Comparison of ENCODE assay signal across 18 mouse cellular contexts in the genomic region with DNA sequence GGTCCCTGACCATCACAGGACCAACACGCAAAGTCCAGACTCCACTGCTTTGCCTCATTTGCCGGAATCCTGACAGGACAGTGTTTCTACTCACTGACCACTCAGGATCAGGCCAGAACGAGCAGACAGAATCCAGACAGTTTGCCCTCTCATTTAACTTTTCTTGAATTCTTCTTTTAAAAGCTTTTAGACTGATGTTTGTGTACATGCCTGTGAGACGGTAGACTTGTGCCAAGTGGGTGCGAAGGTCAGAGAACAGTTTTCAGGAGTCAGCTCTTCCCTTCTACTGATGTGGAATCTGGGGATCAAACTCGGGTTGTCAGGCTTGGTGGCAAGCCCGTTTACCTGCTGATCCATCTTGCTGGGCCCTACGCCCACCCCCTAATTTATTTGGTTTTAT. TPM values are rescaled to one million over a fixed set of nuclear protein-coding genes. Genes with fewer than 3 reads are reported as not detected.
A peak's percentile ranks its signal among the peaks of the same experiment; 100 is the strongest.
DNase-seq lines count a peak whose midpoint lies in the region; ATAC-seq lines count a peak whose summit lies in the region.
"Had no signal": no experiment of that assay in that cellular context is flagged by ENCODE, and none has a peak within 500 bp of the region (broad histone marks: within the 10 kb centered on the region; RNA-seq: fewer than 3 reads in every experiment).

No protein-coding gene starts in this region.

- H3K27me3 ChIP-seq in kidney, embryonic 14.5 days (ENCODE audit: control insufficient read depth, insufficient read depth, low read length) = no peaks in the 10 kb centered on the region
- H3K27me3 ChIP-seq: embryonic facial prominence, embryonic 13.5 days; forebrain, embryonic 12.5 days; heart, embryonic 13.5 days; hindbrain, embryonic 15.5 days had no signal

- peak; percentile 36 for DNase-seq in kidney, adult 18-20 months
- peak; percentile 14 for DNase-seq in adipocyte (ENCODE audit: low spot score)
- DNase-seq in kidney, adult 9 months = peak; percentile 53
- peak; percentile 55 to 57 for DNase-seq in kidney, postnatal 36 days
- DNase-seq in right cerebral cortex, postnatal 10 days (ENCODE audit: low spot score in 2 of 2) = no peak
- DNase-seq: adrenal gland, adult 8-10 months; adrenal gland, postnatal 36 days; cerebellum, adult 11-12 months; cerebellum, adult 9-11 months; cerebellum, postnatal 36 days; gastrocnemius, postnatal 14 days; heart, postnatal 36 days had no signal

- H3K9ac ChIP-seq in kidney, embryonic 14.5 days (ENCODE audit: low read depth, low read length) = no peak overlapping the region
- H3K9ac ChIP-seq: embryonic facial prominence, embryonic 13.5 days; forebrain, embryonic 12.5 days; heart, embryonic 13.5 days; hindbrain, embryonic 15.5 days had no signal

- ATAC-seq in kidney, embryonic 14.5 days (ENCODE audit: low FRiP score, low TSS enrichment) = no peak
- ATAC-seq: forebrain, embryonic 16.5 days had no signal

- no peaks in the 10 kb centered on the region for H3K9me3 ChIP-seq in kidney, embryonic 14.5 days (ENCODE audit: control insufficient read depth, low read length)
- H3K9me3 ChIP-seq: embryonic facial prominence, embryonic 13.5 days; forebrain, embryonic 12.5 days; heart, embryonic 13.5 days; hindbrain, embryonic 15.5 days had no signal

- H3K36me3 ChIP-seq in kidney, embryonic 14.5 days (ENCODE audit: control insufficient read depth, insufficient read depth, low read length) = no peaks in the 10 kb centered on the region
- H3K36me3 ChIP-seq: embryonic facial prominence, embryonic 13.5 days; forebrain, embryonic 12.5 days; heart, embryonic 13.5 days; hindbrain, embryonic 15.5 days had no signal

- no peak overlapping the region for H3K27ac ChIP-seq in kidney, embryonic 14.5 days (ENCODE audit: low read depth, low read length)
- H3K27ac ChIP-seq: embryonic facial prominence, embryonic 13.5 days; forebrain, embryonic 12.5 days; heart, embryonic 13.5 days; hindbrain, embryonic 15.5 days had no signal

- no peak overlapping the region for H3K4me2 ChIP-seq in kidney, embryonic 14.5 days (replicated peaks; ENCODE audit: low read depth, low read length)
- H3K4me2 ChIP-seq: embryonic facial prominence, embryonic 13.5 days; forebrain, embryonic 12.5 days; heart, embryonic 13.5 days; hindbrain, embryonic 15.5 days had no signal

- no peaks in the 10 kb centered on the region for H3K4me1 ChIP-seq in kidney, embryonic 14.5 days (ENCODE audit: control insufficient read depth, insufficient read depth, low read length)
- H3K4me1 ChIP-seq: embryonic facial prominence, embryonic 13.5 days; hindbrain, embryonic 15.5 days had no signal

- no peak overlapping the region for H3K4me3 ChIP-seq in kidney, embryonic 14.5 days (ENCODE audit: low read length)
- H3K4me3 ChIP-seq: embryonic facial prominence, embryonic 13.5 days; forebrain, embryonic 12.5 days; heart, embryonic 13.5 days; hindbrain, embryonic 15.5 days had no signal

- 81% methylated on average over 8 of the region's 8 CpGs for WGBS in kidney, embryonic 14.5 days

RNA-seq across cellular contexts. Expression of a gene that starts 47.9 kb away (rescaled TPM):
- 314 and 356 TPM in 2 replicates for polyA plus RNA-seq in kidney, embryonic 14.5 days (2014; fragmentation: Nextera tagmentation; extraction: Ambion mirVana)

RNA-seq across cellular contexts. Expression of a gene that starts 51.2 kb away (rescaled TPM):
- polyA plus RNA-seq in kidney, embryonic 14.5 days (2014; fragmentation: Nextera tagmentation; extraction: Ambion mirVana) = 1.6 and 3.0 TPM in 2 replicates

Comparison
In these comparisons a context has a peak if more than half of its experiments do, and no peak if none do; other contexts are left out.
1. DNase-seq: peak in kidney, adult 18-20 months (single experiment), adipocyte (single experiment), kidney, adult 9 months (single experiment) and kidney, postnatal 36 days (2 of 2); none in right cerebral cortex, postnatal 10 days (0 of 2).